Mouse (Mus musculus) embryonic fibroblast, embryonic 13.5 days (primary cell): ENCODE measurements around the gene Senp2. TPM values are rescaled to one million over a fixed set of nuclear protein-coding genes. Genes with fewer than 3 reads are reported as not detected.

Source experiments
- H3K27ac ChIP-seq: 2 replicates; pipeline ENCODE4 v1.5.1; 2012; ENCODE audit warnings: low read length, control low read depth, inconsistent platforms; ENCODE audit not compliant: insufficient read depth
- H3K4me1 ChIP-seq: 2 replicates; pipeline ENCODE4 v1.6.1; 2011; ENCODE audit warnings: low read length; ENCODE audit not compliant: control insufficient read depth, insufficient read depth
- H3K4me3 ChIP-seq: 2 replicates; pipeline ENCODE4 v1.5.1; 2011; ENCODE audit warnings: mild to moderate bottlenecking, control low read depth, low read length; ENCODE audit not compliant: insufficient read depth
- CTCF ChIP-seq: IDR thresholded peaks from 2 replicates; pipeline ENCODE4 v1.5.1; 2011; ENCODE audit warnings: mild to moderate bottlenecking, control low read depth, low read length, moderate library complexity, borderline replicate concordance; ENCODE audit not compliant: insufficient read depth
- POLR2A ChIP-seq: IDR thresholded peaks from 2 replicates; pipeline ENCODE4 v1.6.1; 2011; ENCODE audit warnings: low read depth, mild to moderate bottlenecking, control low read depth, low read length, moderate library complexity
- polyA plus RNA-seq: library from polyadenylated mRNA; stranded (reverse); fragments of >200 nt; gene quantifications from 2 replicates; pipeline ENCODE4 v1.2.4, GENCODE M21; 2011; ENCODE audit warnings: low read depth; ENCODE audit not compliant: missing spikeins, insufficient read length

The Senp2 gene
- polyA plus RNA-seq: 55.2 and 58.3 TPM in 2 replicates

GRCm38 (mm10) chr16:22009099-22009584 is at the start of gene Senp2:
TSS of gene Senp2 (plus strand) at chr16:22009484.
- Histone ChIP-seq H3K4me3 (peak within 1 kb of the TSS; percentile 83), H3K27ac (no peak within 1 kb of the TSS), H3K4me1 (no peaks in the 10 kb centered on the region)
- TF ChIP-seq POLR2A (peak; percentile 36; the same call in 1 of the 2 replicates), CTCF (no peak)

- Histone ChIP-seq H3K4me3 (no peak overlapping the region), H3K27ac (no peak overlapping the region), H3K4me1 (no peaks in the 10 kb centered on the region)
- TF ChIP-seq CTCF (no peak), POLR2A (no peak)
Measured at GRCm38 (mm10) chr16:21965576-21965975, 43.7 kb upstream of the Senp2 start.

- Histone ChIP-seq H3K27ac (no peak overlapping the region), H3K4me1 (no peaks in the 10 kb centered on the region), H3K4me3 (no peak overlapping the region)
- TF ChIP-seq CTCF (no peak), POLR2A (no peak)
Measured at GRCm38 (mm10) chr16:21969874-21970273, 39.4 kb upstream of the Senp2 start.

- TF ChIP-seq CTCF (no peak), POLR2A (no peak)
- no peak overlapping the region for H3K4me3 ChIP-seq
- no peaks in the 10 kb centered on the region for H3K4me1 ChIP-seq
- no peak overlapping the region for H3K27ac ChIP-seq
Measured at GRCm38 (mm10) chr16:21970536-21970935, 38.7 kb upstream of the Senp2 start.

GRCm38 (mm10) chr16:21971446-21971845 is 37.8 kb upstream of the Senp2 start:
- Histone ChIP-seq H3K4me3 (no peak overlapping the region), H3K27ac (no peak overlapping the region), H3K4me1 (peaks cover under 1% of the 10 kb centered on the region; the same call in 1 of the 2 replicates)
- TF ChIP-seq POLR2A: no peak
- no peak for TF ChIP-seq CTCF

GRCm38 (mm10) chr16:21976203-21976602 is 33.1 kb upstream of the Senp2 start:
- Histone ChIP-seq H3K4me3 (no peak overlapping the region), H3K27ac (peak overlapping the region; percentile 32; the same call in 1 of the 2 replicates), H3K4me1 (peaks cover 5% of the 10 kb centered on the region; the same call in 1 of the 2 replicates)
- no peak for TF ChIP-seq CTCF
- no peak for TF ChIP-seq POLR2A

- no peak for TF ChIP-seq CTCF
- no peak overlapping the region for H3K4me3 ChIP-seq
- H3K4me1 ChIP-seq: peaks cover 5% of the 10 kb centered on the region; the same call in 1 of the 2 replicates
- no peak overlapping the region for H3K27ac ChIP-seq
Measured at GRCm38 (mm10) chr16:21977347-21977746, 31.9 kb upstream of the Senp2 start.

- Histone ChIP-seq H3K4me3 (no peak overlapping the region), H3K27ac (no peak overlapping the region), H3K4me1 (no peaks in the 10 kb centered on the region)
- TF ChIP-seq POLR2A (no peak), CTCF (no peak)
Measured at GRCm38 (mm10) chr16:21983146-21983545, 26.1 kb upstream of the Senp2 start.

GRCm38 (mm10) chr16:21983581-21983980 is 25.7 kb upstream of the Senp2 start:
- TF ChIP-seq POLR2A (no peak), CTCF (no peak)
- Histone ChIP-seq H3K4me1 (no peaks in the 10 kb centered on the region), H3K4me3 (no peak overlapping the region), H3K27ac (no peak overlapping the region)

GRCm38 (mm10) chr16:21984091-21984490 is 25.2 kb upstream of the Senp2 start:
- TF ChIP-seq CTCF (no peak), POLR2A (no peak)
- Histone ChIP-seq H3K27ac (no peak overlapping the region), H3K4me3 (no peak overlapping the region), H3K4me1 (no peaks in the 10 kb centered on the region)

GRCm38 (mm10) chr16:21986191-21986590 is 23.1 kb upstream of the Senp2 start:
- TF ChIP-seq CTCF (no peak), POLR2A (no peak)

More at GRCm38 (mm10) chr16:21986191-21986590, 23.1 kb upstream of the Senp2 start:
- Histone ChIP-seq H3K27ac (no peak overlapping the region), H3K4me1 (no peaks in the 10 kb centered on the region), H3K4me3 (no peak overlapping the region)
